Mouse (Mus musculus): ENCODE measurements around the gene Tbrg1. TPM values are rescaled to one million over a fixed set of nuclear protein-coding genes. Genes with fewer than 3 reads are reported as not detected.

Tbrg1 gene
- polyA plus RNA-seq, 1 experiment from 2014 or later = 48.3 TPM

- Histone ChIP-seq H3K4me2 (peak overlapping the region; percentile 92), H3K4me3 (replicated peaks) (peak overlapping the region; percentile 74), H3K9me3 (replicated peaks) (no peaks in the 10 kb centered on the region), H3K36me3 (replicated peaks) (no peaks in the 10 kb centered on the region), H3K27ac (replicated peaks) (peak overlapping the region; percentile 74), H3K9ac (peak overlapping the region; percentile 44), H3K27me3 (no peaks in the 10 kb centered on the region), H3K4me1 (replicated peaks) (peaks cover 23% of the 10 kb centered on the region)
- WGBS (ENCODE audit: insufficient replicate concordance) = 19% methylated on average over 6 of the region's 6 CpGs
- ATAC-seq (ENCODE audit: insufficient read depth) = peak; percentile 34
These were observed 43.2 kb downstream of the Tbrg1 start for GRCm38 (mm10) chr9:37613911-37614280.

- ATAC-seq (ENCODE audit: insufficient read depth) = peak; percentile 92
- Histone ChIP-seq H3K27ac (replicated peaks) (peak within 1 kb of the TSS; percentile 74), H3K9me3 (replicated peaks) (no peaks in the 10 kb centered on the region), H3K4me2 (peak within 1 kb of the TSS; percentile 92), H3K36me3 (replicated peaks) (no peaks in the 10 kb centered on the region), H3K4me3 (replicated peaks) (peak within 1 kb of the TSS; percentile 74), H3K4me1 (replicated peaks) (peaks cover 23% of the 10 kb centered on the region), H3K9ac (peak within 1 kb of the TSS; percentile 65), H3K27me3 (no peaks in the 10 kb centered on the region)
- under 1% methylated on average over 45 of the region's 45 CpGs for WGBS (ENCODE audit: insufficient replicate concordance)
These were observed 43.8 kb downstream of the Tbrg1 start, which contains the start of gene Spa17 for GRCm38 (mm10) chr9:37613182-37613910. Gene Spa17 (minus strand): TSS chr9:37613722.

GRCm38 (mm10) chr9:37609558-37609957 lies 47.6 kb downstream of the Tbrg1 start:
- no peaks in the 10 kb centered on the region for H3K27me3 ChIP-seq
- no peak overlapping the region for H3K9ac ChIP-seq
- no peaks in the 10 kb centered on the region for H3K36me3 ChIP-seq (replicated peaks)
- peaks cover 20% of the 10 kb centered on the region for H3K4me1 ChIP-seq (replicated peaks)
- H3K4me3 ChIP-seq (replicated peaks) = no peak overlapping the region
- H3K9me3 ChIP-seq (replicated peaks) = no peaks in the 10 kb centered on the region
- no peak for ATAC-seq (ENCODE audit: insufficient read depth)
- 56% methylated on average over 4 of the region's 4 CpGs for WGBS (ENCODE audit: insufficient replicate concordance)
- H3K4me2 ChIP-seq = no peak overlapping the region
- H3K27ac ChIP-seq (replicated peaks) = no peak overlapping the region

GRCm38 (mm10) chr9:37605089-37605488 lies 52.0 kb downstream of the Tbrg1 start:
- WGBS (ENCODE audit: insufficient replicate concordance) = 23% methylated on average over 3 of the region's 3 CpGs
- H3K4me2 ChIP-seq = no peak overlapping the region
- no peak for ATAC-seq (ENCODE audit: insufficient read depth)

GRCm38 (mm10) chr9:37600538-37601205 lies 56.4 kb downstream of the Tbrg1 start:
- no peaks in the 10 kb centered on the region for H3K27me3 ChIP-seq
- H3K4me1 ChIP-seq (replicated peaks) = peaks cover 24% of the 10 kb centered on the region
- ATAC-seq (ENCODE audit: insufficient read depth) = peak; percentile 92
- H3K9me3 ChIP-seq (replicated peaks) = no peaks in the 10 kb centered on the region
- H3K4me2 ChIP-seq = peak overlapping the region; percentile 20; the same call in 1 of the 2 replicates
- H3K36me3 ChIP-seq (replicated peaks) = no peaks in the 10 kb centered on the region
- no peak overlapping the region for H3K4me3 ChIP-seq (replicated peaks)
- no peak overlapping the region for H3K9ac ChIP-seq
- no peak overlapping the region for H3K27ac ChIP-seq (replicated peaks)
- 21% methylated on average over 2 of the region's 2 CpGs for WGBS (ENCODE audit: insufficient replicate concordance)

More at GRCm38 (mm10) chr9:37605089-37605488, 52.0 kb downstream of the Tbrg1 start:
- Histone ChIP-seq H3K27ac (replicated peaks) (no peak overlapping the region), H3K9me3 (replicated peaks) (no peaks in the 10 kb centered on the region), H3K27me3 (no peaks in the 10 kb centered on the region), H3K36me3 (replicated peaks) (no peaks in the 10 kb centered on the region), H3K9ac (no peak overlapping the region), H3K4me1 (replicated peaks) (peaks cover 16% of the 10 kb centered on the region), H3K4me3 (replicated peaks) (no peak overlapping the region)

Other genes starting within 250 kb of the Tbrg1 start
- gene Robo3, start 224.1 kb downstream of the Tbrg1 start, polyA plus RNA-seq (2015; fragmentation: Nextera tagmentation; extraction: Ambion mirVana) = 0.07 and 0.21 TPM in 2 replicates
- 3.6 and 5.0 TPM in 2 replicates for gene Msantd2, start 168.0 kb downstream of the Tbrg1 start, polyA plus RNA-seq (2015; fragmentation: Nextera tagmentation; extraction: Ambion mirVana)
- 14.5 and 17.9 TPM in 2 replicates for gene Esam, start 129.2 kb downstream of the Tbrg1 start, polyA plus RNA-seq (2015; fragmentation: Nextera tagmentation; extraction: Ambion mirVana)
- 0.29 and 0.32 TPM in 2 replicates for gene Vsig2, start 118.1 kb downstream of the Tbrg1 start, polyA plus RNA-seq (2015; fragmentation: Nextera tagmentation; extraction: Ambion mirVana)
- gene Nrgn, start 104.4 kb downstream of the Tbrg1 start, polyA plus RNA-seq (2015; fragmentation: Nextera tagmentation; extraction: Ambion mirVana) = 5.4 and 6.2 TPM in 2 replicates
- gene Siae, start 101.6 kb downstream of the Tbrg1 start, polyA plus RNA-seq (2015; fragmentation: Nextera tagmentation; extraction: Ambion mirVana) = 5.6 and 6.4 TPM in 2 replicates
- gene Spa17, start 43.6 kb downstream of the Tbrg1 start, polyA plus RNA-seq (2015; fragmentation: Nextera tagmentation; extraction: Ambion mirVana) = 1.3 and 1.5 TPM in 2 replicates
- not detected in 2 replicates for gene Panx3, start 11.9 kb upstream of the Tbrg1 start, polyA plus RNA-seq (2015; fragmentation: Nextera tagmentation; extraction: Ambion mirVana)
- gene Olfr160, start 58.9 kb upstream of the Tbrg1 start, polyA plus RNA-seq (2015; fragmentation: Nextera tagmentation; extraction: Ambion mirVana) = not detected in 2 replicates
- gene Olfr874, start 87.8 kb upstream of the Tbrg1 start, polyA plus RNA-seq (2015; fragmentation: Nextera tagmentation; extraction: Ambion mirVana) = not detected in 2 replicates
- gene Olfr875, start 114.5 kb upstream of the Tbrg1 start, polyA plus RNA-seq (2015; fragmentation: Nextera tagmentation; extraction: Ambion mirVana) = not detected in 2 replicates
- gene Olfr876, start 145.7 kb upstream of the Tbrg1 start, polyA plus RNA-seq (2015; fragmentation: Nextera tagmentation; extraction: Ambion mirVana) = not detected in 2 replicates
- not detected in 2 replicates for gene Olfr877, start 197.0 kb upstream of the Tbrg1 start, polyA plus RNA-seq (2015; fragmentation: Nextera tagmentation; extraction: Ambion mirVana)
- gene Olfr145, start 239.4 kb upstream of the Tbrg1 start, polyA plus RNA-seq (2015; fragmentation: Nextera tagmentation; extraction: Ambion mirVana) = not detected in 2 replicates